Mouse (Mus musculus): ENCODE results near the gene Mitf.

DNA sequence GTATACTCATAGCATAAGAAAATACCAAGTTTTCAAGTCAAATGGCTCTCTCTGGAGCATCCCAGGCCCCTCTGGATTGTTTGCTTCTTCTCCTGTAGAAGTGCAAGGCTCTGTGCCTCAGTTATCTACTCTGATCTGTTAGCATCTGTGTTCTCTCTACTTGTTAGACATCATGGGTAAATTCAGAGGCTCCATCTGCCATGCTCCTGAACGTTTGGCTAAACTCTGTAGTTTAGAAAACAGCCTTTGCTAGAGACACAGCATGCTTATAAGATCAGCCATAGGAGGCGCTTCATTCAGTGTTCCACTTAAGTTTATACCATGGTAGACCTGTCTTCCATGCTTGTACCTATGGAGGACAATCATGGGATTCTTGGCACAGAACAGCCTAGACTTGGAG, 39.0 kb upstream of the Mitf start:
- TF ChIP-seq POLR2A (IDR thresholded peaks at IDR 0.05; ENCODE audit: borderline replicate concordance, low read depth, low read length): no peak
- TF ChIP-seq CTCF (IDR thresholded peaks at IDR 0.05; ENCODE audit: low read depth, low read length): no peak

All from bone marrow macrophage, adult 2 months (primary cell).